Mouse (Mus musculus): ENCODE results near the gene Igtp. TPM values are rescaled to one million over a fixed set of nuclear protein-coding genes. Genes with fewer than 3 reads are reported as not detected.

The Igtp gene
- total and polyA plus RNA-seq, 3 experiments = 70.3 to 143 (median 107) TPM

DNA sequence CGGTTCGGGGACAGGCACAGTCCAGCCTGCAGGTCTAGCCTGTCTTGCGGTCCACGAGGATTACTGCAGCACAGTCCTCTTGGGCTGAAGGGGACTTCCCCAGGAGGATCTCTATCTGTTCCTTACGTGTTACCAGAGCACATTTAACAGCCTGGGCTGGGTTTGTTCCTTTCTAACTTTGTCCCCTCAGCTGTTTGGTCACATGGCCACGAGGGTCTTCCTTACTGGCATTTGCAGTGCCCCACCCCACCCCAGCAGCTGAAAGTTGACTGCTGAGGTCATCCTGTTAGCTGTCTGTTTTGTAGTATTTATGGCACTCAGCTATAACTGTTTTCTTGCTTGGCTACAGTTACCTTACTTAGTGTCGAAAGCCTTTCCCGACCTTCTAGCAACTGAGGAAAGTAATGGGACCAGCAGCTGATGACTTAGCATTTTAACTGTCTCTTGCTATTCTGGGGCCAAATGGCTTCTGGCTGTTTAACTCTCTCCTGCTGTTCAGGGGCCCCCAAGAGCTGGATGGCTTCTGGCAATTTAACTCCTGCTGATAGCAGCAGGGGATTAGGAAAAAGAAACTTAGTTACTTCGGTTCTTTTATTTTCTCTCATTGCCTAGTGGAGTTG lies 11.8 kb downstream of the Igtp start:
- TF ChIP-seq ETS1 (conservative IDR thresholded peaks at IDR 0.05; ENCODE audit: low read depth, low read length) = peak; percentile 100
- TF ChIP-seq CHD1 (IDR thresholded peaks at IDR 0.05; ENCODE audit: low read depth, low read length) = no peak
- peak; percentile 61 for TF ChIP-seq EP300 (IDR thresholded peaks at IDR 0.05; ENCODE audit: low read length)
- TF ChIP-seq RCOR1 (conservative IDR thresholded peaks at IDR 0.05; ENCODE audit: low read depth, low read length) = no peak
- no peak for TF ChIP-seq ZKSCAN1 (IDR thresholded peaks at IDR 0.05; ENCODE audit: borderline replicate concordance, low read depth, low read length)
- TF ChIP-seq IRF4 (IDR thresholded peaks at IDR 0.05; ENCODE audit: low read depth, low read length) = peak; percentile 65
- no peak for TF ChIP-seq ZC3H11A (IDR thresholded peaks at IDR 0.05; ENCODE audit: low read depth, low read length)
- peak; percentile 93 for TF ChIP-seq USF1 (IDR thresholded peaks at IDR 0.05; ENCODE audit: low read depth, low read length)
- TF ChIP-seq SIN3A (IDR thresholded peaks at IDR 0.05; ENCODE audit: low read length) = no peak; the same call in 1 of the 2 replicates
- TF ChIP-seq NRF1 (IDR thresholded peaks at IDR 0.05; ENCODE audit: low read depth, low read length) = peak; percentile 36
- TF ChIP-seq POLR2AphosphoS2 (IDR thresholded peaks at IDR 0.05; ENCODE audit: low read depth, low read length) = no peak
- no peak for TF ChIP-seq ZNF384 (IDR thresholded peaks at IDR 0.05; ENCODE audit: low read depth, low read length)
- no peak for TF ChIP-seq E2F4 (IDR thresholded peaks at IDR 0.05; ENCODE audit: insufficient replicate concordance, low read depth, low read length)
- peak; percentile 93 for TF ChIP-seq MEF2A (IDR thresholded peaks at IDR 0.05; ENCODE audit: borderline replicate concordance, low read depth, low read length)
- TF ChIP-seq USF2 (conservative IDR thresholded peaks at IDR 0.05; ENCODE audit: low read depth, low read length) = peak; percentile 87
- peak; percentile 70 for TF ChIP-seq ELF1 (IDR thresholded peaks at IDR 0.05; ENCODE audit: low read depth, low read length)
- peak; percentile 96 for TF ChIP-seq MAX (IDR thresholded peaks at IDR 0.05; ENCODE audit: low read length)
- TF ChIP-seq NELFE (IDR thresholded peaks at IDR 0.05; ENCODE audit: low read depth, low read length) = peak; percentile 4; the same call in 1 of the 2 replicates
- TF ChIP-seq JUN (IDR thresholded peaks at IDR 0.05; ENCODE audit: insufficient read depth, low read depth, low read length) = peak; percentile 40
- peak; percentile 66 for TF ChIP-seq TBP (conservative IDR thresholded peaks at IDR 0.05; ENCODE audit: low read depth, low read length)
- no peak for TF ChIP-seq UBTF (IDR thresholded peaks at IDR 0.05; ENCODE audit: low read depth, low read length)
- no peak; the same call in 1 of the 2 replicates for TF ChIP-seq ZMIZ1 (IDR thresholded peaks at IDR 0.05; ENCODE audit: low read depth, low read length)
- TF ChIP-seq CHD2 (IDR thresholded peaks at IDR 0.05; ENCODE audit: low read length) = 0 out of 2 replicates have a peak, but pooled peaks have one; percentile 16
- peak; percentile 56; the same call in 1 of the 2 replicates for TF ChIP-seq JUND (conservative IDR thresholded peaks at IDR 0.05; ENCODE audit: low read depth, low read length)
- peak; percentile 18 for TF ChIP-seq SMC3 (IDR thresholded peaks at IDR 0.05; ENCODE audit: low read depth, low read length)
- TF ChIP-seq RAD21 (IDR thresholded peaks at IDR 0.05; ENCODE audit: low read depth, low read length) = no peak
- peak; percentile 80 for TF ChIP-seq BHLHE40 (IDR thresholded peaks at IDR 0.05; ENCODE audit: low read depth, low read length)
- TF ChIP-seq MXI1 (IDR thresholded peaks at IDR 0.05; ENCODE audit: low read depth, low read length) = peak; percentile 90
- no peak for TF ChIP-seq KAT2A (IDR thresholded peaks at IDR 0.05; ENCODE audit: insufficient replicate concordance, low read length)
- TF ChIP-seq MYC (IDR thresholded peaks at IDR 0.05; ENCODE audit: low read depth, low read length) = peak; percentile 92
- TF ChIP-seq GABPA (IDR thresholded peaks at IDR 0.05; ENCODE audit: insufficient replicate concordance, low read depth, low read length) = no peak
- no peak for TF ChIP-seq PAX5 (IDR thresholded peaks at IDR 0.05; ENCODE audit: low read length)
- TF ChIP-seq MAFK (IDR thresholded peaks at IDR 0.05; ENCODE audit: insufficient replicate concordance, low read length) = peak; percentile 63; the same call in 1 of the 2 replicates
- peak; percentile 85 for TF ChIP-seq TCF12 (IDR thresholded peaks at IDR 0.05; ENCODE audit: low read depth, low read length)
- TF ChIP-seq POLR2A (IDR thresholded peaks at IDR 0.05; ENCODE audit: low read depth, low read length) = peak; percentile 51
- TF ChIP-seq CTCF (conservative IDR thresholded peaks at IDR 0.05 in 1 of 2, IDR thresholded peaks at IDR 0.05 in 1 of 2; ENCODE audit: low read depth in 2 of 2, low read length in 2 of 2) = no peak
- TF ChIP-seq HCFC1 (IDR thresholded peaks at IDR 0.05; ENCODE audit: low read depth, low read length) = peak; percentile 36
- TF ChIP-seq MAZ (IDR thresholded peaks at IDR 0.05; ENCODE audit: low read depth, low read length) = peak; percentile 64; the same call in 1 of the 2 replicates
- peak overlapping the region; percentile 0 to 31 (median 7) for H3K4me3 ChIP-seq (replicated peaks in 1 of 3; ENCODE audit: low read depth in 2 of 3, low read length in 2 of 3, poor library complexity in 1 of 3)
- peak overlapping the region; percentile 84 for H3K4me2 ChIP-seq (ENCODE audit: insufficient read depth, low read depth, poor library complexity, severe bottlenecking)
- peak overlapping the region; percentile 67 for H3K9ac ChIP-seq (ENCODE audit: insufficient read depth, low read depth)
- peaks cover 31 to 63% of the 10 kb centered on the region in 2 experiments for H3K4me1 ChIP-seq (ENCODE audit: control insufficient read depth in 1 of 2, insufficient read depth in 2 of 2)
- no peaks in the 10 kb centered on the region for H3K27me3 ChIP-seq (replicated peaks)
- in situ Hi-C loops (cut with MboI; ENCODE audit: low pct_ligation_motif_present, low pct_unique_long_range_greater_than_20kb, low sequenced_read_pairs) = no loop called here
- H3K9me3 ChIP-seq (replicated peaks; ENCODE audit: low read length) = no peaks in the 10 kb centered on the region
- H3K27ac ChIP-seq (ENCODE audit: insufficient read depth, low read depth) = peak overlapping the region; percentile 92
- peak; percentile 82 for DNase-seq (ENCODE audit: extremely low read depth)
- H3K36me3 ChIP-seq (replicated peaks in 1 of 2; ENCODE audit: control insufficient read depth in 1 of 2, insufficient read depth in 1 of 2, low read length in 1 of 2) = peaks cover 16 to 23% of the 10 kb centered on the region in 2 experiments
- dilution Hi-C loops (cut with MboI; ENCODE audit: extremely low pct_ligation_motif_present, extremely low pct_unique_long_range_greater_than_20kb, low sequenced_read_pairs) = no loop called here
- H3K79me2 ChIP-seq (replicated peaks; ENCODE audit: control insufficient read depth, extremely low read depth, insufficient read depth, poor library complexity, severe bottlenecking) = peaks cover 5% of the 10 kb centered on the region; the same call in 1 of the 2 replicates

Measured in CH12.LX (cell line).